Mouse (Mus musculus) bone marrow macrophage, adult 2 months (primary cell): ENCODE measurements around the gene Cdk1. TPM values are rescaled to one million over a fixed set of nuclear protein-coding genes. Genes with fewer than 3 reads are reported as not detected.
A peak's percentile ranks its signal among the peaks of the same experiment; 100 is the strongest.

ENCODE experiments used
- H3K27ac ChIP-seq: 2 replicates; pipeline ENCODE4 v1.5.1; 2012; ENCODE audit warnings: low read depth, low read length; ENCODE audit not compliant: insufficient read depth
- H3K4me1 ChIP-seq: 2 replicates; pipeline ENCODE4 v1.6.1; 2012; ENCODE audit warnings: low read length; ENCODE audit not compliant: control insufficient read depth, insufficient read depth
- H3K4me3 ChIP-seq: 2 replicates; pipeline ENCODE4 v1.5.1; 2012; ENCODE audit warnings: mild to moderate bottlenecking, low read length, moderate library complexity; ENCODE audit not compliant: insufficient read depth
- CTCF ChIP-seq: IDR thresholded peaks from 2 replicates; pipeline ENCODE4 v1.5.1; 2012; ENCODE audit warnings: low read depth, mild to moderate bottlenecking, low read length, moderate library complexity
- POLR2A ChIP-seq: IDR thresholded peaks from 2 replicates; pipeline ENCODE4 v1.6.1; 2012; ENCODE audit warnings: mild to moderate bottlenecking, low read depth, low read length, borderline replicate concordance
- polyA plus RNA-seq: library from polyadenylated mRNA; stranded (reverse); fragments of >200 nt; gene quantifications from 2 replicates; pipeline ENCODE4 v1.2.4, GENCODE M21; 2012; ENCODE audit not compliant: missing spikeins, insufficient read depth, insufficient read length

Gene Cdk1
- polyA plus RNA-seq, 1 experiment: 92.4 TPM

- no peak overlapping the region for H3K4me3 ChIP-seq
- no peak for TF ChIP-seq CTCF
- TF ChIP-seq POLR2A: no peak
- no peaks in the 10 kb centered on the region for H3K4me1 ChIP-seq
Observed at GRCm38 (mm10) chr10:69328656-69329046, 24.1 kb downstream of the Cdk1 start.

GRCm38 (mm10) chr10:69328029-69328655, 24.6 kb downstream of the Cdk1 start:
- Histone ChIP-seq H3K4me3 (no peak overlapping the region), H3K27ac (no peak overlapping the region), H3K4me1 (no peaks in the 10 kb centered on the region)
- TF ChIP-seq CTCF: no peak
- TF ChIP-seq POLR2A: no peak

More at GRCm38 (mm10) chr10:69328656-69329046, 24.1 kb downstream of the Cdk1 start:
- H3K27ac ChIP-seq: no peak overlapping the region

GRCm38 (mm10) chr10:69327362-69327761, 25.4 kb downstream of the Cdk1 start:
- TF ChIP-seq POLR2A (no peak), CTCF (no peak)
- H3K27ac ChIP-seq: no peak overlapping the region
- H3K4me3 ChIP-seq: no peak overlapping the region
- no peaks in the 10 kb centered on the region for H3K4me1 ChIP-seq

GRCm38 (mm10) chr10:69326433-69326832, 26.3 kb downstream of the Cdk1 start:
- Histone ChIP-seq H3K4me3 (no peak overlapping the region), H3K4me1 (no peaks in the 10 kb centered on the region), H3K27ac (no peak overlapping the region)
- TF ChIP-seq CTCF: no peak
- no peak for TF ChIP-seq POLR2A

- Histone ChIP-seq H3K4me3 (no peak overlapping the region), H3K27ac (no peak overlapping the region), H3K4me1 (peaks cover 5% of the 10 kb centered on the region)
- TF ChIP-seq POLR2A (no peak), CTCF (no peak)
Observed at GRCm38 (mm10) chr10:69324816-69325215, 27.9 kb downstream of the Cdk1 start.

GRCm38 (mm10) chr10:69323986-69324385, 28.8 kb downstream of the Cdk1 start:
- H3K4me3 ChIP-seq: no peak overlapping the region
- no peak for TF ChIP-seq CTCF
- no peak for TF ChIP-seq POLR2A
- peaks cover 5% of the 10 kb centered on the region for H3K4me1 ChIP-seq
- no peak overlapping the region for H3K27ac ChIP-seq

- H3K4me1 ChIP-seq: peaks cover 5% of the 10 kb centered on the region
- no peak overlapping the region for H3K27ac ChIP-seq
- no peak overlapping the region for H3K4me3 ChIP-seq
- no peak for TF ChIP-seq POLR2A
- TF ChIP-seq CTCF: no peak
Observed at GRCm38 (mm10) chr10:69321519-69322035, 31.2 kb downstream of the Cdk1 start.

- TF ChIP-seq CTCF: peak; percentile 92
- no peak for TF ChIP-seq POLR2A
- no peak overlapping the region for H3K27ac ChIP-seq
- peaks cover 5% of the 10 kb centered on the region for H3K4me1 ChIP-seq
- H3K4me3 ChIP-seq: no peak overlapping the region
Observed at GRCm38 (mm10) chr10:69320667-69321518, 31.8 kb downstream of the Cdk1 start.

GRCm38 (mm10) chr10:69318514-69318913, 34.2 kb downstream of the Cdk1 start:
- no peak overlapping the region for H3K4me3 ChIP-seq
- H3K27ac ChIP-seq: no peak overlapping the region
- peaks cover 5% of the 10 kb centered on the region for H3K4me1 ChIP-seq
- TF ChIP-seq POLR2A: no peak
- TF ChIP-seq CTCF: no peak

- H3K4me1 ChIP-seq: peaks cover 11% of the 10 kb centered on the region
Observed at GRCm38 (mm10) chr10:69313944-69314343, 38.8 kb downstream of the Cdk1 start.

GRCm38 (mm10) chr10:69311867-69312266, 40.9 kb downstream of the Cdk1 start:
- TF ChIP-seq CTCF: no peak
- no peak for TF ChIP-seq POLR2A
- Histone ChIP-seq H3K27ac (no peak overlapping the region), H3K4me3 (no peak overlapping the region), H3K4me1 (peaks cover 16% of the 10 kb centered on the region)

More at GRCm38 (mm10) chr10:69313944-69314343, 38.8 kb downstream of the Cdk1 start:
- H3K27ac ChIP-seq: no peak overlapping the region
- no peak overlapping the region for H3K4me3 ChIP-seq
- TF ChIP-seq POLR2A (no peak), CTCF (no peak)
